Mouse (Mus musculus) midbrain, embryonic 12.5 days (tissue): Measurements from ENCODE around the gene Tagln. TPM values are rescaled to one million over a fixed set of nuclear protein-coding genes. Genes with fewer than 3 reads are reported as not detected.

Experiments
- microRNA-seq: library from miRNA; unstranded; fragments of <30 nt; microRNA quantifications from one replicate; pipeline ENCODE4, GENCODE M21; 2017
- polyA plus RNA-seq: library from polyadenylated mRNA; unstranded; fragments of >200 nt; fragmentation: Nextera tagmentation; extraction: Ambion mirVana; gene quantifications from 2 replicates; pipeline ENCODE4 v1.2.1, GENCODE M21; 2016

Tagln gene
- polyA plus RNA-seq, 1 experiment from 2014 or later, result 31.6 TPM

Small RNAs within 50 kb of the gene (microRNA-seq; reads per million reads assigned to microRNA genes)
- gene Mir7087, result not detected

Other genes with a start within 250 kb of the Tagln start
- gene Cep164, start 107.4 kb downstream of the Tagln start, polyA plus RNA-seq, result 16.4 and 17.4 TPM in 2 replicates
- gene Bace1, start 97.5 kb downstream of the Tagln start, polyA plus RNA-seq, result 37.7 and 38.8 TPM in 2 replicates
- gene Pcsk7, start 29.6 kb downstream of the Tagln start, polyA plus RNA-seq, result 23.1 and 27.8 TPM in 2 replicates
- gene Rnf214, start 29.1 kb downstream of the Tagln start, polyA plus RNA-seq, result 98.0 and 98.4 TPM in 2 replicates
- 36.0 and 36.4 TPM in 2 replicates for gene Sidt2, start 19.2 kb upstream of the Tagln start, polyA plus RNA-seq
- 291 and 326 TPM in 2 replicates for gene Pafah1b2, start 76.6 kb upstream of the Tagln start, polyA plus RNA-seq
- gene Sik3, start 76.8 kb upstream of the Tagln start, polyA plus RNA-seq, result 11.8 and 12.6 TPM in 2 replicates